Mouse (Mus musculus) C2C12 (cell line): ENCODE measurements around the gene Iqgap3.

Experiments
- CEBPB ChIP-seq: IDR thresholded peaks from one replicate; pipeline ENCODE4 v1.6.1; 2011; ENCODE audit warnings: low read depth, mild to moderate bottlenecking, control low read depth, moderate library complexity
- CTCF ChIP-seq: IDR thresholded peaks from one replicate; pipeline ENCODE4 v1.5.1; 2011; ENCODE audit not compliant: control insufficient read depth, insufficient read depth, insufficient read length
- FOSL1 ChIP-seq: IDR thresholded peaks from one replicate; pipeline ENCODE4 v1.8.0; 2011; ENCODE audit warnings: mild to moderate bottlenecking, low read length; ENCODE audit not compliant: poor library complexity, insufficient read depth, severe bottlenecking
- MAX ChIP-seq: IDR thresholded peaks from one replicate; pipeline ENCODE4 v1.6.1; 2011; ENCODE audit warnings: mild to moderate bottlenecking, control low read depth
- MYOD1 ChIP-seq: IDR thresholded peaks from one replicate; pipeline ENCODE4 v1.6.1; 2011; ENCODE audit warnings: low read depth; ENCODE audit not compliant: control insufficient read depth, insufficient read length
- MYOG ChIP-seq: IDR thresholded peaks from one replicate; pipeline ENCODE4 v1.6.1; 2011; ENCODE audit not compliant: control insufficient read depth, insufficient read length; ENCODE audit errors: extremely low read depth
- USF1 ChIP-seq: IDR thresholded peaks from one replicate; pipeline ENCODE4 v1.6.1; 2011; ENCODE audit warnings: low read depth, mild to moderate bottlenecking, control low read depth, moderate library complexity

DNA sequence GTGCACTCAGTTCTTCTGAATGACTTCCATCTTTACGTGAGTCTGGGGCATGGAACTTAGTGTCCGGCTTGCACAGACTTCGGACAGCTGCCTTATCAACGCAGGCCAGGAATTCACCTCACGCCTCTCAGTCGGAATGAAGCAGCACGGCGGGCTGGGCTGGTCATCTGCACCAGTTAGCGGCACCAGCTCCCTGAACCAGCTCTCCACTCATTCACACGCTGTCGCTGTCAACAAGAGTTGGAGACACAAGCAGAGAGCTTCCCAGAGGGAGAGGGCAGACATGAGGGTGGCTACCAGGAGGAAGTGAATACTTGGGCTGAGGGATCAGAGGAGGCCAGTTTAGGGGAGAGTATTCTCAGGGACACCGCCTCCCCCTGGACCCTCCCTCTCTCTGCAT, 32.6 kb downstream of the Iqgap3 start:
- TF ChIP-seq CTCF, result no peak
- TF ChIP-seq USF1, result no peak
- TF ChIP-seq MAX, result no peak
- TF ChIP-seq CEBPB, result no peak
- no peak for TF ChIP-seq FOSL1
- TF ChIP-seq MYOG, result no peak
- TF ChIP-seq MYOD1, result no peak
